23 mouse cellular contexts compared by ENCODE assay signal in the genomic region with DNA sequence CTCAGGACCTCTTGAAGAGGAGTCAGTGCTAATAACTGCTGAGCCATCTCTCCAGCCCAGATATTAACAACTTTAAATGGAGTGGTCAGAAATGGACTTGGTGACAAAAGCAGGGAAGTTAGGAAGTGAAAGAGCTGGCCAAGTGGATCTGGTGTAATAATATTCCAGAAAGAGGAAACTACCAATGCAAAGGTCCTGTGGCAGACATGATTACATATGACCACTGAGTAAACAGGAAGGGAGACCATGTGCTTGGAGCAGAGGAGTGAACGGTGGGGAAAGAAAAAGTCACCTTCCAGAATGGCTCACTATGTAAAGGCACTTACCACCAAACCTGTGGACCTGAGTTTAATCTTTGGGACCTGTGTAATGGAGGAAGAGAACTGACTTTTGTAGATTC.
"Had no signal": no experiment of that assay in that cellular context is flagged by ENCODE, and none has a peak within 500 bp of the region (broad histone marks: within the 10 kb centered on the region; RNA-seq: fewer than 3 reads in every experiment).

No protein-coding gene starts in this region.

- H3K27ac ChIP-seq: heart, embryonic 10.5 days; hindbrain, embryonic 10.5 days; hindbrain, embryonic 12.5 days; hindbrain, embryonic 15.5 days; hindbrain, postnatal 0 days; layer of hippocampus, adult 2 months; left cerebral cortex, adult 2 months; limb, embryonic 13.5 days; limb, embryonic 15.5 days; liver, embryonic 12.5 days had no signal

- DNase-seq: gastrocnemius, postnatal 14 days; gastrocnemius, postnatal 36 days; heart, adult 18-20 months; heart, postnatal 10 days; heart, postnatal 4 days; kidney, adult 11 months; kidney, adult 2 months; kidney, postnatal 10 days; kidney, postnatal 25 days; kidney, postnatal 4 days; left cerebral cortex, postnatal 4 days had no signal

- H3K9ac ChIP-seq: heart, embryonic 12.5 days; hindbrain, embryonic 12.5 days; hindbrain, embryonic 15.5 days; limb, embryonic 13.5 days; limb, embryonic 15.5 days; liver, embryonic 12.5 days had no signal

- H3K9me3 ChIP-seq: heart, embryonic 10.5 days; heart, embryonic 12.5 days; hindbrain, embryonic 10.5 days; hindbrain, embryonic 12.5 days; hindbrain, embryonic 15.5 days; limb, embryonic 13.5 days; limb, embryonic 15.5 days; liver, embryonic 12.5 days had no signal

- H3K27me3 ChIP-seq: hindbrain, embryonic 12.5 days; hindbrain, embryonic 15.5 days; limb, embryonic 13.5 days; limb, embryonic 15.5 days had no signal

- H3K4me2 ChIP-seq: heart, embryonic 12.5 days; hindbrain, embryonic 12.5 days; hindbrain, embryonic 15.5 days; limb, embryonic 13.5 days; limb, embryonic 15.5 days; liver, embryonic 12.5 days had no signal

- H3K4me1 ChIP-seq: hindbrain, embryonic 10.5 days; hindbrain, embryonic 12.5 days; hindbrain, embryonic 15.5 days; limb, embryonic 13.5 days; limb, embryonic 15.5 days had no signal

- ATAC-seq: hindbrain, postnatal 0 days; intestine, embryonic 16.5 days; liver, embryonic 12.5 days had no signal

- H3K4me3 ChIP-seq: heart, embryonic 10.5 days; heart, embryonic 12.5 days; hindbrain, embryonic 10.5 days; hindbrain, embryonic 12.5 days; hindbrain, embryonic 15.5 days; layer of hippocampus, adult 2 months; left cerebral cortex, adult 2 months; limb, embryonic 13.5 days; limb, embryonic 15.5 days; liver, embryonic 12.5 days had no signal

- H3K36me3 ChIP-seq: heart, embryonic 10.5 days; heart, embryonic 12.5 days; hindbrain, embryonic 10.5 days; hindbrain, embryonic 12.5 days; hindbrain, embryonic 15.5 days; limb, embryonic 13.5 days; limb, embryonic 15.5 days; liver, embryonic 12.5 days had no signal
